Mouse (Mus musculus) bone marrow, adult 2 months (tissue): ENCODE measurements at regions not wholly inside any gene's neighbourhood (a gene's known extent, or its start where the extent isn't known, plus 50 kb on each side); places are given as distances from the start of the nearest gene placed in this dataset.

ENCODE experiments used
- H3K27ac ChIP-seq: fragments of 200-500 bp; 2 replicates; pipeline ENCODE4 v1.5.1; 2012; ENCODE audit warnings: low read depth, mild to moderate bottlenecking, control low read depth, inconsistent platforms, low read length; ENCODE audit not compliant: control insufficient read depth, poor library complexity, insufficient read depth
- H3K4me1 ChIP-seq: fragments of 200-500 bp; 2 replicates; pipeline ENCODE4 v1.6.1; 2011; ENCODE audit warnings: low read length; ENCODE audit not compliant: control insufficient read depth, insufficient read depth
- H3K4me3 ChIP-seq: fragments of 200-500 bp; replicated peaks from 2 replicates; pipeline ENCODE3; 2011; ENCODE audit warnings: mild to moderate bottlenecking, low read depth, low read length, control low read depth; ENCODE audit not compliant: control insufficient read depth
- CTCF ChIP-seq: fragments of 200-500 bp; IDR thresholded peaks from 2 replicates; pipeline ENCODE4 v1.5.1; 2011; ENCODE audit warnings: low read length, control low read depth; ENCODE audit not compliant: control insufficient read depth, insufficient read depth
- POLR2A ChIP-seq: fragments of 200-500 bp; IDR thresholded peaks from 2 replicates; pipeline ENCODE4 v1.6.1; 2011; ENCODE audit warnings: low read depth, mild to moderate bottlenecking, control low read depth, low read length, borderline replicate concordance; ENCODE audit not compliant: control insufficient read depth
- WGBS: fragments of 180-500 bp; shearing (Covaris S2); methylation state at CpG from one replicate; pipeline ENCODE4 v1.1.7; 2018; 5-methylcytosine and 5-hydroxymethylcytosine counted together

DNA sequence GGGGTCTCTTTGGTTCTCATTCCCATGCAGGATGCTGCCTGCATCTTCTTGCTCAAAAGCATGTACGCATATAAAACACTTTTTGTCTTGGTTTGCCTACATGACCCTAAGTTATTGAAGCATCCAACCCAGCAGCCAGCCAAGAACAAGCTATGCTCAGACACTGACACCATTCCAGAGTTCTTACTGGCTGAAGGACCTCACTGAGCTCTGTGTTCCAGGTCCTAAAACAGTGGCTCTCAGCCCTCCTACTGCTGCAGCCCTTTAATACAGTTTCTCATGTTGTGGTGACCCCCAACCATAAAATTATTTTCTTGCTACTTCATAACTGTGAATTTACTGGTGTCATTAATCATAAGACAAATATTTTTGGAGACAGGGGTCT is 450.4 kb downstream of the Tns1 start:
- no peak overlapping the region for H3K4me3 ChIP-seq
- H3K4me1 ChIP-seq = no peaks in the 10 kb centered on the region
- TF ChIP-seq CTCF (no peak), POLR2A (no peak)
- H3K27ac ChIP-seq = no peak overlapping the region
- 73% methylated on average over 1 of the region's 1 CpGs for WGBS

DNA sequence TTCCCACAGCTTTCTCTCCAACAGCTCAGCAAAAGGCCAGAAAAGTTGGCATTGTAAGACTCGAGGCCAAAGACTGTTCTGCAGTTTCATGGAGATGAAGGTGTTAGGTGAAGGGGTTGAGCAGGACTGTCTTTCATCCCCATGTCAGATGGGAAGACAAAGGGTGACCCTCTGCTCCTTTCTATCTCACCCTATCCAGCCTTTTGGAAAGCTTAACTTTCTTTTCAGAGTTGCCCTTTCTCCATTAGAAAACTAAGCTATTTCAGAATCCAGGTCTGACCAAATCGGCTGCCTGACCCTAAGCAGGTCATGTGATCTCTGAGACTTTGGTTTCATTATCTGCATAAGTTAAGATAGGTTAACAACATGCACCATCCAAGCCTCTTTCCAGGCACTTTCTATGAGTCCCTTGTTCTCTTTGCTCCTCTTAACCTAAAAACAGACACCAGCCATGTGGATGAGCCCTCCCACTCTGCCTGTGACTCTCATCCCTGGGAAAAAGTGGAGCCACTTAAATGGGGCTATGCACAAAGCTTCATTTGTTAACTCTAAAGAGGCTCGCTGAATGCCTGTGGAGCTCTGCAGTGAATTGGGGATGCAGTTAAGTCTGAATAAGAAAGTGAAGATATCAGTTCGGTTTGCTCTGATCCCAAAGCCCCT is 450.9 kb downstream of the Tns1 start:
- 45% methylated on average over 4 of the region's 4 CpGs for WGBS
- Histone ChIP-seq H3K4me3 (no peak overlapping the region), H3K27ac (no peak overlapping the region), H3K4me1 (no peaks in the 10 kb centered on the region)
- TF ChIP-seq CTCF (no peak), POLR2A (no peak)

DNA sequence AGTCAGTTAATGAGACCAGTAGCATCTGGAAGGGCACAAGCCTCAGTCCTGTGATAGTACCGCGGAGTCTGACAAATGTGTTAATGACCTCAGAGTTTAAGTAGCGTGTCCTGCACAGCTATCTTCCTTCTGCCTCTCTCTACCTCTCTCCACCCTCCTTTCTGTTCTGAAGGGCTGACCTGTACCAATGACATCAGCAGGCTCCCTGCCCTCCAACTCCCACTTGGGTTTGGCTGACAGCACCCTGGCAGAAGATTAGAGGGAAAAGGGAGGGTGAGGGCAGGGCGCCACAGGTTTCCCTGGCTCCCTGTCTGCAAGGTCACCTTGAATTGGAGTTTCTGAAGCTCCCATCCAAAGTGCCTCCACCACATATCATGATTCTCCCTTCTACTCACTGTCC is 452.0 kb downstream of the Tns1 start:
- TF ChIP-seq POLR2A (no peak), CTCF (no peak)
- H3K4me3 ChIP-seq = no peak overlapping the region
- WGBS = 80% methylated on average over 4 of the region's 4 CpGs
- H3K4me1 ChIP-seq = no peaks in the 10 kb centered on the region
- no peak overlapping the region for H3K27ac ChIP-seq

DNA sequence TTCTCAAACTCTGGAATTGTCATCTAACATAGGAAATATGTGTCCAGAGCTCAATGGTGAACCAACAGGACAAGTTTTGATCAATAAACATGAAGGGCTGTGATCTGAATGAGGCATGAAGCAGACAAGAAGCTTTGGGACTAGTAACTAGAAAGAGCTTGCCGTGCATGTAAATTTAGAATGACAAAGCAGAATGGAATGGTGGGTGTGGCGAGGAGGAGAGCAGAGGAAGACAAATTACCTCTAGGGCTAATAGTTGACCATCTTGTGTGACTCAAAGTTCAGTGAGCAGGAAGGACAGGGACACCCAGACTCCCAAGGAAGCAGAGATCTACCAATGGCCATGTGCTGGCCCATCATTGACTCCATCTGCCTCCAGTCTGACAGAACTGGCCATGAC is 455.6 kb downstream of the Tns1 start:
- Histone ChIP-seq H3K4me3 (no peak overlapping the region), H3K4me1 (no peaks in the 10 kb centered on the region), H3K27ac (no peak overlapping the region)
- 73% methylated on average over 2 of the region's 2 CpGs for WGBS
- TF ChIP-seq POLR2A = no peak
- no peak for TF ChIP-seq CTCF

DNA sequence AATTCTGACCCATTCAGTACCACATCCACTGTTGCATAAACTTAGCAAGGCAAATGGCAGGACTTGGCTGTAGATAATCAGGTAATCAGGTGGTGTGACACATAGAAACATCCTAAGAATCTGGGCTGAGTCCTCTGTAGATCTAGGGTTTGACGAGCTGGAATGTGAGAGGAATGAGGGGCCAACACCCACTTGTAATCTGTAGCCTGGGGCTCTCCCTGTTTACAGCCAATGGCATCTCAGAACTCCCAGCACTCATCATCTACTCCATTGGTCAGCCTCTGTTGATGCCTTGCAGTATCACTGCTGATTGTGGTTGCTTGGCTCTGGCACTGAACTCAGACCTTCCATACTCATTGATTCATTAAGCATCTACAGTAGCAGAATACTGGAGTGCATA is 460.7 kb downstream of the Tns1 start:
- no peak overlapping the region for H3K4me3 ChIP-seq
- H3K4me1 ChIP-seq = no peaks in the 10 kb centered on the region
- H3K27ac ChIP-seq = no peak overlapping the region
- 54% methylated on average over 1 of the region's 1 CpGs for WGBS
- TF ChIP-seq POLR2A (no peak), CTCF (no peak)

DNA sequence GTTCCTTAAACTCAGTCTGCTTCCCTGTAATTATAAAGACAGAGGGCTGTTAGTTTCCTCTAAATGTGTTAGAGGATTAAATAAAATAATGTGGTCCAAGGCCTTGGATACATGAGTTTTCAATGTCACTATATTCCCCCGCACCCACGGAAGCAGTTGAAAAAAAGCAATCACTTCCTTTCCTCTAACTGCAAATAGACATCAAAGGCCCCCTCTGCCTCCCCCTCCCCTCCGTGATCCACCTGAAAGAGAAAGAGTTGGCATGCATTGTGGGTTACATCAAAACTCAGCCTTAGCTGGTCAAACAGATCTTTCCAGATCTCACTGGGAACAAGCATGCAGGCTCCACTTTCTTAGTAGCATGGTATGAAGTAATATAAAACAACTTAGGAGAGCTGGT is 479.2 kb downstream of the Tns1 start:
- Histone ChIP-seq H3K4me1 (no peaks in the 10 kb centered on the region), H3K4me3 (no peak overlapping the region), H3K27ac (no peak overlapping the region)
- WGBS = 64% methylated on average over 3 of the region's 3 CpGs
- no peak for TF ChIP-seq POLR2A

DNA sequence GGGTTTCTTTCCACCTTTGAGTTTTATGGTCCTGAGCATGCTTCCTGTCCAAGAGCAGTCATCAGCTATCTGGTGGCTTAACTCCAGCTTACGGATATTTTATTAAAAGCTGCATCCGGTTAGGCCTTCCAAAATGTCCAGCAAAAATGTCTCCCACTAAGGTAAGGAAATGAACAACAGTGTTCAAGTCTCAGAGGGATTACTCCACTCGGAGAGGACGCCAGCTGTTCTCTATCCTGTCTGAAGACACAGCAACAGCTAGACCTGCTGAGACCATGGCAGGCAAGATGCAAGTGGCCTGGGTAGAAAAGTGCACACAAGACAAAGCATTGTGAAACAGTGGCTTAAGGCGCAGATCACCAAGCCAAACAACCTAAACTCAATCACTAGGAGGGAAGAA is 479.9 kb downstream of the Tns1 start:
- Histone ChIP-seq H3K4me1 (no peaks in the 10 kb centered on the region), H3K4me3 (no peak overlapping the region), H3K27ac (no peak overlapping the region)
- 70% methylated on average over 5 of the region's 5 CpGs for WGBS
- TF ChIP-seq POLR2A (no peak), CTCF (no peak)

DNA sequence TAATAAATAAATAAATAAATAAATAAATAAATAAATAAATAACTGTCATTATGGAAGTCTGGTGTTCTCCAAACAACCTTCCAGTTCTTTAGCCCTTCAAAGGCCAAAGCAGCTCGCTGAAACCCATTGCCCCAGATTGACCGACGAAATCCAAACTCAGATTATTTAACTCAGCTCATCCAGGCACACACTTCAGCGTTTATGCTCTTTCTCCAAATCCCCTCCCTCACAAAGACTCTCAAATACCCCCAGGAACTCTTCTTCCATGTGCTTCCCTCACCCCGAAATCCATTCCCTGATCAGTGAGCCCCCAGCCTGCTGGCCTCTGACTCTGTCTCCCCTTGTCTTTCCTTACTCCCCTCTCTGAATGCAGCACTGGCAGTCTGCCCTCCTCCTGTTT is 480.8 kb downstream of the Tns1 start:
- TF ChIP-seq POLR2A (no peak), CTCF (no peak)
- Histone ChIP-seq H3K4me3 (no peak overlapping the region), H3K4me1 (no peaks in the 10 kb centered on the region), H3K27ac (no peak overlapping the region)
- WGBS = 65% methylated on average over 5 of the region's 5 CpGs

DNA sequence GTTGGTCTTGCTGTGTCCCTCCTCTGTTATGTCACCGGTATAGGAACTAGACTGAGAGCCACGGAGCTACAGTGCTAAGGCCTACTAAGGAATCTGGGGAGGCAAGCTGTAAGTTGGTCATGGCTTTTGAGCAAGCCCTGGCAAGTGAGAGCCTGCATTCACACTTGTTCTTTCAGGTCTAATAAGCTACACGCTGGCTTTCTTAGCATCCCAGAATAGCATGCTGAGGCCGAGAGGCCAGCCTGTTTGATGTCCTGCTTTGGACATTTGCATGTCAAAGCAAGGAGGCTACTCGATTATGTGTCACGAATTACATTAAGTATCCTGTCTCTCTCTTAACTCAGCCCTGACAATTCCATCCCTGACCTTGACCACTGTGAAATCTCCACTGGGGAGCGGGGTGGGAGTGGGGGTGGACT is 481.5 kb downstream of the Tns1 start:
- no peak overlapping the region for H3K4me3 ChIP-seq
- no peak overlapping the region for H3K27ac ChIP-seq
- TF ChIP-seq POLR2A (no peak), CTCF (no peak)
- H3K4me1 ChIP-seq = no peaks in the 10 kb centered on the region
- WGBS = 58% methylated on average over 7 of the region's 7 CpGs
